Mouse (Mus musculus) CH12.LX (cell line): ENCODE measurements around the gene Shq1. TPM values are rescaled to one million over a fixed set of nuclear protein-coding genes. Genes with fewer than 3 reads are reported as not detected.
A peak's percentile ranks its signal among the peaks of the same experiment; 100 is the strongest.

Experiments
- DNase-seq: peaks from one replicate; pipeline ENCODE4 v3.0.0-alpha.2; 2013; ENCODE audit errors: extremely low read depth
- H3K27ac ChIP-seq: 2 replicates; pipeline ENCODE4 v1.5.1; 2012; ENCODE audit warnings: low read depth, mild to moderate bottlenecking, control low read depth, moderate library complexity; ENCODE audit not compliant: insufficient read depth
- H3K27me3 ChIP-seq: replicated peaks from 2 replicates; pipeline ENCODE3; 2012; ENCODE audit warnings: inconsistent platforms
- H3K36me3 ChIP-seq, 2 experiments: replicated peaks in 1 of 2; 2 replicates each; pipeline versions ENCODE3 to v1.6.1; 2012; ENCODE audit warnings: inconsistent platforms in 1 of 2, low read length in 1 of 2, mild to moderate bottlenecking in 1 of 2, mixed read lengths in 1 of 2, moderate library complexity in 1 of 2; ENCODE audit not compliant: control insufficient read depth in 1 of 2, insufficient read depth in 1 of 2
- H3K4me1 ChIP-seq, 2 experiments: 2 replicates each; pipeline ENCODE4 v1.6.1; 2012; ENCODE audit warnings: inconsistent platforms in 1 of 2, moderate library complexity in 1 of 2; ENCODE audit not compliant: insufficient read depth in 2 of 2, control insufficient read depth in 1 of 2
- H3K4me2 ChIP-seq: 2 replicates; pipeline ENCODE4 v1.6.1; 2012; ENCODE audit warnings: low read depth, mild to moderate bottlenecking, control low read depth; ENCODE audit not compliant: poor library complexity, insufficient read depth, severe bottlenecking
- H3K4me3 ChIP-seq, 3 experiments: fragments of 150-350 bp in 1 of 3; sonication (generic) in 1 of 3; replicated peaks in 1 of 3; 2 replicates each; pipeline versions ENCODE3 to v1.5.1; 2011 to 2012; ENCODE audit warnings: low read depth in 2 of 3, low read length in 2 of 3, mild to moderate bottlenecking in 2 of 3, moderate library complexity in 2 of 3, control low read depth in 1 of 3, improper control_type of control experiment in 1 of 3, inconsistent platforms in 1 of 3, mixed read lengths in 1 of 3; ENCODE audit not compliant: poor library complexity in 1 of 3
- H3K79me2 ChIP-seq: replicated peaks from 2 replicates; pipeline ENCODE4 v1.6.1; 2012; ENCODE audit warnings: mild to moderate bottlenecking, moderate library complexity; ENCODE audit not compliant: control insufficient read depth, poor library complexity, insufficient read depth, severe bottlenecking; ENCODE audit errors: extremely low read depth
- H3K9ac ChIP-seq: 2 replicates; pipeline ENCODE4 v1.6.1; 2012; ENCODE audit warnings: low read depth, mild to moderate bottlenecking, control low read depth, moderate library complexity; ENCODE audit not compliant: insufficient read depth
- H3K9me3 ChIP-seq: replicated peaks from 2 replicates; pipeline ENCODE3; 2012; ENCODE audit warnings: low read length, inconsistent platforms, mixed read lengths
- BHLHE40 ChIP-seq: IDR thresholded peaks from 2 replicates; pipeline ENCODE4 v1.6.1; 2011; ENCODE audit warnings: mild to moderate bottlenecking, low read depth, low read length, improper control_type of control experiment
- CHD1 ChIP-seq: IDR thresholded peaks from 2 replicates; pipeline ENCODE4 v1.6.1; 2012; ENCODE audit warnings: low read depth, low read length, improper control_type of control experiment, inconsistent platforms
- CTCF ChIP-seq, 2 experiments: IDR thresholded peaks in 1 of 2; conservative IDR thresholded peaks in 1 of 2; 2 replicates each; pipeline ENCODE4 v1.5.1; 2011 to 2012; ENCODE audit warnings: low read depth in 2 of 2, low read length in 2 of 2, improper control_type of control experiment in 1 of 2, inconsistent platforms in 1 of 2, mild to moderate bottlenecking in 1 of 2, moderate library complexity in 1 of 2
- EP300 ChIP-seq: IDR thresholded peaks from 2 replicates; pipeline ENCODE4 v1.6.1; 2011; ENCODE audit warnings: low read length, improper control_type of control experiment
- ETS1 ChIP-seq: conservative IDR thresholded peaks from 2 replicates; pipeline ENCODE4 v1.6.1; 2012; ENCODE audit warnings: low read depth, mild to moderate bottlenecking, inconsistent platforms, low read length, improper control_type of control experiment, moderate library complexity
- GABPA ChIP-seq: IDR thresholded peaks from 2 replicates; pipeline ENCODE4 v1.6.1; 2012; ENCODE audit warnings: low read depth, low read length, improper control_type of control experiment, inconsistent platforms; ENCODE audit not compliant: insufficient replicate concordance
- HCFC1 ChIP-seq: IDR thresholded peaks from 2 replicates; pipeline ENCODE4 v1.6.1; 2012; ENCODE audit warnings: low read depth, mild to moderate bottlenecking, inconsistent platforms, low read length, improper control_type of control experiment
- IRF4 ChIP-seq: IDR thresholded peaks from 2 replicates; pipeline ENCODE4 v1.6.1; 2014; ENCODE audit warnings: low read depth, mild to moderate bottlenecking, inconsistent platforms, low read length, improper control_type of control experiment
- MAFK ChIP-seq: IDR thresholded peaks from 2 replicates; pipeline ENCODE4 v1.6.1; 2011; ENCODE audit warnings: low read length, improper control_type of control experiment; ENCODE audit not compliant: insufficient replicate concordance
- MAX ChIP-seq: IDR thresholded peaks from 2 replicates; pipeline ENCODE4 v1.6.1; 2011; ENCODE audit warnings: low read length, improper control_type of control experiment
- MXI1 ChIP-seq: IDR thresholded peaks from 2 replicates; pipeline ENCODE4 v1.6.1; 2011; ENCODE audit warnings: mild to moderate bottlenecking, low read depth, low read length, improper control_type of control experiment
- NELFE ChIP-seq: IDR thresholded peaks from 2 replicates; pipeline ENCODE4 v1.6.1; 2011; ENCODE audit warnings: low read depth, low read length, improper control_type of control experiment
- POLR2AphosphoS2 ChIP-seq: IDR thresholded peaks from 2 replicates; pipeline ENCODE4 v1.6.1; 2011; ENCODE audit warnings: low read depth, low read length, improper control_type of control experiment
- SMC3 ChIP-seq: IDR thresholded peaks from 2 replicates; pipeline ENCODE4 v1.6.1; 2011; ENCODE audit warnings: low read depth, low read length, improper control_type of control experiment
- TBP ChIP-seq: conservative IDR thresholded peaks from 2 replicates; pipeline ENCODE4 v1.6.1; 2011; ENCODE audit warnings: low read depth, low read length, improper control_type of control experiment
- TCF12 ChIP-seq: IDR thresholded peaks from 2 replicates; pipeline ENCODE4 v1.6.1; 2014; ENCODE audit warnings: low read depth, mild to moderate bottlenecking, inconsistent platforms, low read length, improper control_type of control experiment
- ZNF384 ChIP-seq: IDR thresholded peaks from 2 replicates; pipeline ENCODE4 v1.6.1; 2012; ENCODE audit warnings: low read depth, low read length, improper control_type of control experiment, inconsistent platforms
- dilution Hi-C: fragments of 300-500 bp; cut with MboI; formaldehyde crosslinking; loops from 2 replicates; pipeline ENCODE4 v1.14.3; 2020; ENCODE audit warnings: low sequenced_read_pairs; ENCODE audit not compliant: extremely low pct_unique_long_range_greater_than_20kb, extremely low pct_ligation_motif_present
- in situ Hi-C: fragments of 300-500 bp; cut with MboI; formaldehyde crosslinking; loops from 3 replicates; pipeline ENCODE4 v1.14.3; 2019; ENCODE audit warnings: low sequenced_read_pairs, low pct_ligation_motif_present, low pct_unique_long_range_greater_than_20kb, mixed read lengths
- polyA plus RNA-seq: library from polyadenylated mRNA; unstranded; fragments of >175 nt; gene quantifications from 2 replicates; pipeline ENCODE4 v1.2.1, GENCODE M21; 2012; ENCODE audit warnings: low read depth; ENCODE audit not compliant: insufficient read length
- total RNA-seq, 2 experiments: library from RNA; depleted of rRNA; stranded (reverse); fragments of 300-350 nt in 1 of 2; fragments of >200 nt in 1 of 2; gene quantifications; 2 replicates each; pipeline ENCODE4 v1.2.3; 2012 to 2014

Gene Shq1
- total and polyA plus RNA-seq, 3 experiments = 26.6 to 32.3 (median 32.3) TPM

- Histone ChIP-seq H3K27me3 (no peaks in the 10 kb centered on the region), H3K27ac (no peak overlapping the region), H3K9ac (no peak overlapping the region), H3K4me3 (no peak overlapping the region), H3K79me2 (no peaks in the 10 kb centered on the region), H3K36me3 (peaks cover 18 to 63% of the 10 kb centered on the region in 2 experiments), H3K4me2 (no peak overlapping the region), H3K9me3 (no peaks in the 10 kb centered on the region), H3K4me1 (peaks cover 0 to 10% of the 10 kb centered on the region in 2 experiments; a peak in 3 of 4 replicates)
- dilution Hi-C loops = no loop called here
- peak; percentile 72 for DNase-seq
- in situ Hi-C loops = no loop called here
- 0 out of 2 replicates have a peak, but pooled peaks have one; percentile 19 for TF ChIP-seq MAFK
- TF ChIP-seq IRF4 = peak; percentile 74
- peak; percentile 44; the same call in 1 of the 2 replicates for TF ChIP-seq EP300
- 0 out of 2 replicates have a peak, but pooled peaks have one; percentile 33 for TF ChIP-seq TCF12
- TF ChIP-seq ETS1 = peak; percentile 33; the same call in 1 of the 2 replicates
- 0 out of 2 replicates have a peak, but pooled peaks have one; percentile 9 for TF ChIP-seq MAX
- TF ChIP-seq NELFE = no peak
- TF ChIP-seq BHLHE40 = peak; percentile 81
- no peak for TF ChIP-seq HCFC1
- TF ChIP-seq CHD1 = no peak
Observed at GRCm38 (mm10) chr6:100576171-100576570, 94.8 kb downstream of the Shq1 start.

- Histone ChIP-seq H3K4me3 (no peak overlapping the region), H3K4me1 (peaks cover 0 to 3% of the 10 kb centered on the region in 2 experiments; a peak in 1 of 4 replicates), H3K9me3 (no peaks in the 10 kb centered on the region), H3K4me2 (no peak overlapping the region), H3K79me2 (no peaks in the 10 kb centered on the region), H3K36me3 (peaks cover 8 to 34% of the 10 kb centered on the region in 2 experiments), H3K9ac (no peak overlapping the region), H3K27ac (no peak overlapping the region), H3K27me3 (no peaks in the 10 kb centered on the region)
- TF ChIP-seq POLR2AphosphoS2 (no peak), MAX (no peak), TBP (no peak), BHLHE40 (no peak), GABPA (no peak), SMC3 (no peak), CTCF (conservative IDR thresholded peaks at IDR 0.05 in 1 of 2, IDR thresholded peaks at IDR 0.05 in 1 of 2; ENCODE audit: low read depth in 2 of 2, low read length in 2 of 2) (no peak), ZNF384 (no peak), MXI1 (no peak)
- dilution Hi-C loops (no loop called here), in situ Hi-C loops (no loop called here)
- no peak for DNase-seq
Observed at GRCm38 (mm10) chr6:100566774-100567173, 104.2 kb downstream of the Shq1 start.
